Mouse (Mus musculus): ENCODE data around the gene Selenos.

Gene Selenos

DNA sequence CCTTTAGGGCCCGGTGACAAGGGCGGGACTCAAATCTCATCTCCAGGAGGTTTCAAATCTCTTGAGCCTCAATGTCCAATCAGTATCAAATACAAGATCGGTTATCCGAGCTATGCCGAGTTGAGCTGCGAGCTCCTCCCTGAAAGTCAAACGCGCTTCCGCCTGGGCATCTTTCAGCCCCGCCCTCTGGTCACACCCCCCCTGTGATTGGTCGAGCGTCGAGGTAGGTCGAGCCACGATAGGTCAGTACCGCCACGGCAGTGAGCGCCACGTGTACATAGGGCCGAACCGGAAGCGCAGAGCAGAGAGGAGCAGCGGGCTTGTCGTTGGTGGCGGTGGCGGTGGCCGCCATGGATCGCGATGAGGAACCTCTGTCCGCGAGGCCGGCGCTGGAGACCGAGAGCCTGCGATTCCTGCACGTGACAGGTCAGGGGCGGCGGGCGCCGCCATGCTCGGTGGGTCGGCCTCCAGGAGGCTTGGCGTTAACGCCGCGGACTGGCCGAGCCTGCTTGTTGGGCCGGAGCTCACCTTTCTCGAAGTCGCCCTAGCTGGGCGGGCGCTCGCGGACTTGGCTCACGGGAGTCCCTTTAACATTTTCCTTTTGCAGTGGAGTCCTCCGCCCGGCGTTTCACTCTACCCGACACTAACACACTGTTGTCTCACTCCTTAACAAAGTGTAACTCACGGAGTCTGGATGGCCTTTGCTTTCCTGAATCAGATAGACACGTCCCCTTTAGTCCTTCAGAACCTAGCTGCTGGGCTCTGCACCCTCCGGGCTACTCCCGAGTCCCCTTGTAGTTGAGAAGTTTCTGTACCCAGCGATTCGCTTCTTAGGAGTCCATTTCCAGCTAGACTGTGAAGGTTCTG, at the start of gene Selenos:
TSS of gene Selenos (plus strand) at position 286 of the 867 bp plus-strand sequence.
- peak; percentile 95 for DNase-seq (ENCODE audit: low read depth)

- no peak for DNase-seq (ENCODE audit: low read depth)
Measured at GRCm38 (mm10) chr7:66036809-66037208, 42.6 kb upstream of the Selenos start.

DNA sequence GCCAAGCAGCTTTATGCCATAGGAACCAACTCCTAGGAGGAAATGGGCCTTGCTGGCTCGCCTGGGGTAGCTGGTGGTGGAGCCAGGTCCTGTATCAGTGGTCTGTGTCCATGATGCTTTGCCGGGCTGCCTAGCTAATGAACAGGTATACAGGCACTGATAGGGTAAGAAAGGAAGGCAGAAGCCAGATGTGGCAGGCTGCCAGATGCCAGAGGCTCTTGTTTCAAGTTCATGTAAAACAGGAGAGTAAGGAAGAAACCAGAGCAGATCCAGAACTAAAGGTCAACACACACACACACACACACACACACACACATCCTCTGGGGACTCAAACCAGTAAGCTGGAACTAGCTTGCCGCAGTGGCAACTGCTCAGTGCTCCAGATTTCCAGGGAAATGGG, 41.2 kb upstream of the Selenos start:
- no peak for DNase-seq (ENCODE audit: low read depth)

- no peak for DNase-seq (ENCODE audit: low read depth)
Measured at GRCm38 (mm10) chr7:66038730-66039129, 40.7 kb upstream of the Selenos start.

DNA sequence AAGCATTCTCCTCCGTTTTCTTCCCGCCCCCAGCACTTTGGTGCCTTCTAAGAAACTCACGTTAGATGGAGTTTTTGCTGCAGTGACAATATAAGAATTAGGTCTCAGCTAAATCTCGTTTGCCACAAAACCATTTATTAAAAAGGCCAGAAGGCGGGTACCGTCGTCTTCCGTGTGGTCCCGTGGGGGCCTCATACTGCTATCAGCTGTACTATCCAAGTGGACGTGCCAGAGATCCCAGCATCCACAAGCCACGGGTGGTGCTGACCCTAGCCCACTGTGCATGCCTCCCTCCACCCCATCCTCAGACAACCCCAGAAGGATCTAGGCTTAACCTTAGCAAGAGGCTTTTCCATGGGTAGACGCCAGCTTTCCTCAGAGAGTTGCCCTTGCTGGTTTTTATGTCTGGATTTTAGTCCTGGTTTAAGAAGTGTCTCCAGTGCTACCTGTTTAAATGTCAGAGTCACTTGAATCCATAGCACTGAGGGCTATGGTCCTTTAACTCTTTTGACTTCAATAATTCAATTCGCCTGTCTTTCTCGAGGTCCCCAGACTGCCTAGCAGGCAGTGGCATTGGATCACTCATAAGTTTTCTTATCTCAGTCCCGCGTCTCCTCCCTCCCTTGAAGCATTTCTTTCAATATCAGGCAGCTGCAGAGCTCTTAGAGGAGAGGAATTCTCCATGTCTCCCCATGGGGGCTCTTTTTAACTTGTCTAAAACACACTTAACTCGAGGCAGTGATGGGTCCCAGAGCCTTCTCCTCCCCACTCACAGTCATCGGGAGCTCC, 39.2 kb upstream of the Selenos start:
- DNase-seq (ENCODE audit: low read depth): no peak

GRCm38 (mm10) chr7:66043552-66044459, 35.6 kb upstream of the Selenos start, which contains the start of gene Gm45213:
TSS of gene Gm45213 (plus strand) at chr7:66043602.
- no peak for DNase-seq (ENCODE audit: low read depth)

DNA sequence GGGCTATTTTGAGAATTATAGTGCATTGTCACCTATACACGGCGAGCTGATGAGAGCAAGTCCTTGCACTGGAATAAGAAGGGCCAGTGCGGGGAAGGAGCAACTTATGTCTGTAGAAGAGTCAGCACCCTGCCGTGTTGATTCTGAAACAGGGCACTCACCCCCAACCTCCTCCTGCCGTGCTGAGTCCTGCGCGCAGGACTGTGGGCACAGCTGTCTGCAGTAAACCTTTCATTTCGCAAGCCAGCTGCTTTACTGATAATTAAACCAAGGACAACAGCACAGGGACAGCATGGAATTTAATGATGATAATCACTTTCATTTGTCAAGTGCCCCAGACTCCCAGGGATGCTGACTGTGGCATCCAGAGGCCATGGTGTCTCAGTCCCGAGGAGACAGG, 34.8 kb upstream of the Selenos start:
- no peak for DNase-seq (ENCODE audit: low read depth)

GRCm38 (mm10) chr7:66046921-66047918, 32.2 kb upstream of the Selenos start:
- DNase-seq (ENCODE audit: low read depth): no peak

- no peak for DNase-seq (ENCODE audit: low read depth)
Measured at GRCm38 (mm10) chr7:66047975-66048374, 31.5 kb upstream of the Selenos start.

DNA sequence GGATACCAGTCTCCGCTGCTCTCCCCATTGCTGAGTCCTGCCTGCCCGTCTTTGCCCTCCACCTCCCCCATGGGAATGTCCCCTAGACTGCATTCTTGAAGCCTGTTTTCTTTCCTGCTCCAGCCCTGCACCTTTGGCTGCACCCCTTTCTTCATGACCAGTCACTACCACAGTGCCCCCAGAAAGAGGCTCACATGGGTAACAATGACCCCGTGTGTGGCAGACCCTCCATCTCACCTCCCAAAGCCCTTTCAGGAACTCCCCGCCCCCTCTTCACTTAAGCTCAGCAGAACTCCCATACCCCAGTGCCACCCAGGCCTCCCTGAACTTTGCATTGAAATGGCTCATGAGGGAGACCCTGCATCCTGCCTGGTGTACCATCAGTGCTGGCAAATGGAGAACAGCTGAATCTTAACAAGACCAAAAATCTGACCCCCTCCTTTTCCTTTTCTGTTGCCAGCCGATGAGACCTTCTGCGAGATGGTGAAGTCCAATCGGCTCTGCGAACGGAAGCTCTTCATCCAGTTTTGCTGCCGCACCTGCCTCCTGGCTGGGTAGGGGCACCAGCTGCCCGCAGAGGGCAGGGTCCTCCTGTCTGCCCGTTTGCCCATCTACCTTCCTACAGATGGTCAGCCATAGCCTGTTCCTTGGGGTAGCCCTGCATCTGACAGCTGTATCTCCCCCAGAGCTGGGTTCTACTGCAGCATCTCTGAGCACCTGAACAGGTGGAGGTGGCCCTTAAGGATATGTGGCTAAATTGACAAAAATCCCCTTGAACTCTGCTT, 30.8 kb upstream of the Selenos start:
- DNase-seq (ENCODE audit: low read depth): no peak

- no peak for DNase-seq (ENCODE audit: low read depth)
Measured at GRCm38 (mm10) chr7:66053946-66054483, 25.4 kb upstream of the Selenos start.

DNA sequence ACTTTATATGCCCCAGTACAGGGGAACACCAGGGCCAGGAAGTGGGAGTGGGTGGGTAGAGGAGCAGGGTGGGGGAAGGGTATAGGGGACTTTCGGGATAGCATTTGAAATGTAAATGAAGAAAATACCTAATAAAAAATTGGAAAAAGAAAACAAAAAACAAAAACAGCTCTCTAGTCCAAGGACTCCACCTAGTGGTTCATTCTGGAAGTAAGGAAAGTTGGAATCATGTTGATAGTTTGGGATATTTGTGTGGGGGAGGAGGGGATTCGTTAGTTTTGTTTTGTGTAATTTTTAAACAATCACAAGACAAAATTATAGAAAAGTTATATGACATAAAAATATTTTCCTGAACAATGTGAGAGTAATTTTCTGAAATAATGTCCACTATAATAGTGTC, 24.1 kb upstream of the Selenos start:
- peak; percentile 45 for DNase-seq (ENCODE audit: low read depth)

- no peak for DNase-seq (ENCODE audit: low read depth)
Measured at GRCm38 (mm10) chr7:66058703-66059102, 20.7 kb upstream of the Selenos start, which contains the start of gene Snrpa1. TSS of gene Snrpa1 (plus strand) at chr7:66059003.

GRCm38 (mm10) chr7:66060066-66060956, 19.1 kb upstream of the Selenos start:
- peak; percentile 78 for DNase-seq (ENCODE audit: low read depth)

GRCm38 (mm10) chr7:66061057-66061456, 18.4 kb upstream of the Selenos start:
- peak; percentile 17 for DNase-seq (ENCODE audit: low read depth)

DNA sequence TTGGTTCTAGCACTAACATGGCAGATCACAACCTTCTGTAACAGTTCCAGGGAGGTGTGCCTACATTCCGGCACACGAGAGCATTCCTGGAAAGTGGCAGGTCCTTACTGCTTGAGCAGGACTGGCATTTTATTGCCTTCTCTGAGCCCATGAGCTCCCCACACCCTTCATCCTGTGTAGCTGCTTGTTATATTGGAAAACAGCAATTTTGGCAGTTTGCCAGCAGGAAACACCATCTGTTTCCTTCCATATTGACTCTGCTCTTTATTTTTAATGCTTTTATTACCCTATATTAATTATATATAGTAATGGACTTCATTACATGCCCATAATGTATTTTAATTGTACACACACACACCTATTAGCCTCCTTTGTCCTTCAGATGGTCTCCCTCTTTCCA, 3.0 kb upstream of the Selenos start:
- DNase-seq (ENCODE audit: low read depth): no peak

DNA sequence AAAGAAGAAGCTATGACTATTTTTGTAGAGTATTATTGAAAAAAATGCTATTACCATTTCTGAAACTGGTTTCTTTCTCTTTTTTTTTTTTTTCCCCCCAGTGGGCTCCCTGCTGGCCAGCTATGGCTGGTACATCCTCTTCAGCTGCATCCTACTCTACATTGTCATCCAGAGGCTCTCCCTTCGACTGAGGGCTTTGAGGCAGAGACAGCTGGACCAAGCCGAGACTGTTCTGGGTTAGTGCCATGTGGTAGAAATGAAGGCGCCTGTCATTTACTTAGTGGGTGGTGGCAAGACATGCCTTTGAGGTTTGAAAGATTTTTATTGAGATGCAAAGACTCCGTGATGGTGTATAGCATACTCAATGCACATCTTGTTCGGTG, 773 bp downstream of the Selenos start:
- DNase-seq (ENCODE audit: low read depth): no peak

GRCm38 (mm10) chr7:66083757-66084156, 4.3 kb downstream of the Selenos start:
- no peak for DNase-seq (ENCODE audit: low read depth)

- DNase-seq (ENCODE audit: low read depth): no peak
Measured at GRCm38 (mm10) chr7:66084546-66084945, 5.1 kb downstream of the Selenos start.

Measured in c-Kit-positive CD71-positive TER-119-negative erythroid progenitor cells, embryonic 14.5 days (primary cell).